Mouse (Mus musculus) MN1 (cell line): ENCODE results near the gene Paqr5.

ENCODE experiments used
- DNase-seq: peaks from one replicate; pipeline ENCODE4 v3.0.0-alpha.2; 2016; ENCODE audit warnings: low spot score

Paqr5 gene

GRCm38 (mm10) chr9:61960753-61961152 is 65.9 kb downstream of the Paqr5 start:
- no peak for DNase-seq

GRCm38 (mm10) chr9:61959921-61960569 is 66.6 kb downstream of the Paqr5 start:
- DNase-seq: no peak

- no peak for DNase-seq
Measured at GRCm38 (mm10) chr9:61954707-61955106, 71.9 kb downstream of the Paqr5 start.

- DNase-seq: no peak
Measured at GRCm38 (mm10) chr9:61952241-61952640, 74.4 kb downstream of the Paqr5 start.

GRCm38 (mm10) chr9:61947402-61948346 is 79.0 kb downstream of the Paqr5 start:
- peak; percentile 92 for DNase-seq

- peak; percentile 97 for DNase-seq
Measured at GRCm38 (mm10) chr9:61946623-61947401, 79.8 kb downstream of the Paqr5 start, which contains the start of gene Kif23. Gene Kif23, minus strand, starts transcription at chr9:61946774.

- DNase-seq: peak; percentile 26
Measured at GRCm38 (mm10) chr9:61945973-61946611, 80.6 kb downstream of the Paqr5 start.

GRCm38 (mm10) chr9:61941054-61941453 is 85.6 kb downstream of the Paqr5 start:
- peak; percentile 40 for DNase-seq

- DNase-seq: no peak
Measured at GRCm38 (mm10) chr9:61933333-61933732, 93.3 kb downstream of the Paqr5 start.

GRCm38 (mm10) chr9:61932009-61932408 is 94.6 kb downstream of the Paqr5 start:
- no peak for DNase-seq

- DNase-seq: no peak
Measured at GRCm38 (mm10) chr9:61925086-61925660, 101.5 kb downstream of the Paqr5 start.

- no peak for DNase-seq
Measured at GRCm38 (mm10) chr9:61920331-61920730, 106.3 kb downstream of the Paqr5 start.

- no peak for DNase-seq
Measured at GRCm38 (mm10) chr9:61919464-61919863, 107.2 kb downstream of the Paqr5 start.

- no peak for DNase-seq
Measured at GRCm38 (mm10) chr9:61917436-61917835, 109.2 kb downstream of the Paqr5 start.

GRCm38 (mm10) chr9:61916986-61917385 is 109.7 kb downstream of the Paqr5 start:
- DNase-seq: no peak

GRCm38 (mm10) chr9:61915393-61916005 is 111.2 kb downstream of the Paqr5 start:
- DNase-seq: no peak

- DNase-seq: no peak
Measured at GRCm38 (mm10) chr9:61914917-61915300, 111.7 kb downstream of the Paqr5 start.

- peak; percentile 96 for DNase-seq
Measured at GRCm38 (mm10) chr9:61914203-61914916, 112.3 kb downstream of the Paqr5 start, which contains the start of gene Rplp1. Gene Rplp1, minus strand, starts transcription at chr9:61914542.

- no peak for DNase-seq
Measured at GRCm38 (mm10) chr9:61911300-61912128, 115.1 kb downstream of the Paqr5 start.
